Mouse (Mus musculus): ENCODE data around the gene Ier5l.

- no peak for TF ChIP-seq GATA1 (IDR thresholded peaks at IDR 0.05; ENCODE audit: borderline replicate concordance, low read length)
- no peak for TF ChIP-seq FLI1 (IDR thresholded peaks at IDR 0.05; ENCODE audit: low read length)
Observed at GRCm38 (mm10) chr2:30429156-30429555, 44.9 kb downstream of the Ier5l start.
